Mouse (Mus musculus) G1E-ER4 (cell line): ENCODE measurements around the gene Anxa1. TPM values are rescaled to one million over a fixed set of nuclear protein-coding genes. Genes with fewer than 3 reads are reported as not detected.

ENCODE experiments used
- GATA1 ChIP-seq: IDR thresholded peaks from one replicate; pipeline ENCODE4 v1.8.0; 2012; ENCODE audit warnings: low read length, inconsistent platforms
- polyA plus RNA-seq: library from polyadenylated mRNA; stranded (reverse); fragments of >175 nt; gene quantifications from 2 replicates; pipeline ENCODE4 v1.2.3, GENCODE M21; 2012

Anxa1 gene
- polyA plus RNA-seq, 1 experiment = not detected

GRCm38 (mm10) chr19:20393556-20394274 is 3.0 kb upstream of the Anxa1 start:
- no peak for TF ChIP-seq GATA1

GRCm38 (mm10) chr19:20389723-20390122 is 1.0 kb downstream of the Anxa1 start:
- TF ChIP-seq GATA1 = no peak

- no peak for TF ChIP-seq GATA1
Measured at GRCm38 (mm10) chr19:20389245-20389644, 1.5 kb downstream of the Anxa1 start.

GRCm38 (mm10) chr19:20388276-20388675 is 2.5 kb downstream of the Anxa1 start:
- no peak for TF ChIP-seq GATA1

- no peak for TF ChIP-seq GATA1
Measured at GRCm38 (mm10) chr19:20386296-20386695, 4.4 kb downstream of the Anxa1 start.

- TF ChIP-seq GATA1 = no peak
Measured at GRCm38 (mm10) chr19:20385645-20386044, 5.1 kb downstream of the Anxa1 start.

- TF ChIP-seq GATA1 = no peak
Measured at GRCm38 (mm10) chr19:20381207-20381752, 9.5 kb downstream of the Anxa1 start.

- TF ChIP-seq GATA1 = no peak
Measured at GRCm38 (mm10) chr19:20370175-20370574, 20.6 kb downstream of the Anxa1 start.

- TF ChIP-seq GATA1 = no peak
Measured at GRCm38 (mm10) chr19:20366571-20366970, 24.2 kb downstream of the Anxa1 start.

GRCm38 (mm10) chr19:20366010-20366409 is 24.7 kb downstream of the Anxa1 start:
- no peak for TF ChIP-seq GATA1

GRCm38 (mm10) chr19:20365364-20365763 is 25.4 kb downstream of the Anxa1 start:
- no peak for TF ChIP-seq GATA1

GRCm38 (mm10) chr19:20364931-20365330 is 25.8 kb downstream of the Anxa1 start:
- TF ChIP-seq GATA1 = no peak

GRCm38 (mm10) chr19:20363221-20363620 is 27.5 kb downstream of the Anxa1 start:
- TF ChIP-seq GATA1 = no peak

- no peak for TF ChIP-seq GATA1
Measured at GRCm38 (mm10) chr19:20361917-20362577, 28.7 kb downstream of the Anxa1 start.

- TF ChIP-seq GATA1 = no peak
Measured at GRCm38 (mm10) chr19:20358679-20359078, 32.1 kb downstream of the Anxa1 start.

- TF ChIP-seq GATA1 = no peak
Measured at GRCm38 (mm10) chr19:20345317-20345917, 45.3 kb downstream of the Anxa1 start.
